Mouse (Mus musculus) left cerebral cortex, adult 11 months (tissue): ENCODE data around the gene Sox6.

Experiments used
- DNase-seq: peaks from one replicate; pipeline ENCODE4 v3.0.0; 2022; ENCODE audit warnings: low spot score

The Sox6 gene

DNA sequence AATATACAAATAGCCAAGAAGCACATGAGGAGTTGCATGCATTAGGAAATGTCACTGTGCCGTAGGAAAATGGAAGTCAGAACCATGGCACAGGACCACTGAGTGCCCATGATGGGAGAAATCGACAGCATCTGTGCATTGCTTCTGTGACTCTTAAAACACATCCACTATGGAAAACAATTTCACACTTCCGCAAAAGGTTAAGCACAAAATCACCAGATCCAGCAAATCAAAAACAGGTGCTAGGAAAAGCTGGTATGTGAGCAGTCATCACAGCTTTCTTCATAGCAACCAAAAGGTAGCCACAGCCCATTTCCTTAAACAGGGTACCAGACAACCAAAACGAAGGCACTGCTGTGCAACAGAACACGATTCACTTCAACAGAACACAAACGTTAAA, 52.9 kb downstream of the Sox6 start:
- DNase-seq: no peak

DNA sequence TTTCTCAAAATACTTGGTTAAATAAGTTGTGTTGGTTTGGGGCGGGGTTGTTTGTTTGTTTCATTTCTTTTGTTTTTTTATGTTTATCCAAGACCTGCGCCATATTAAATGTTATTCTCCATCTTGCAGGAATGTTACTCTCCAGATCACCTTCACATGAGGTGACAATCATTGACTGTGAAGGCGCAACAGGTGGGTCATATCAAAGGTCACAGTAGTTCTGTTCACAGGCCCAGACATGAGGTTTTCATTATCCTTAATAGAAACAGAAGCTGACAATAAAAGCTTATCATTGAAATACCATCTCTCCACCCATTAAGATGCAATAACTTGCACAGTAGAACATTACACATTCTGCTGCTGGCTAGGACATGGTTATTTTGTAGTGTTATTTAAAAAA, 54.5 kb downstream of the Sox6 start:
- no peak for DNase-seq

DNA sequence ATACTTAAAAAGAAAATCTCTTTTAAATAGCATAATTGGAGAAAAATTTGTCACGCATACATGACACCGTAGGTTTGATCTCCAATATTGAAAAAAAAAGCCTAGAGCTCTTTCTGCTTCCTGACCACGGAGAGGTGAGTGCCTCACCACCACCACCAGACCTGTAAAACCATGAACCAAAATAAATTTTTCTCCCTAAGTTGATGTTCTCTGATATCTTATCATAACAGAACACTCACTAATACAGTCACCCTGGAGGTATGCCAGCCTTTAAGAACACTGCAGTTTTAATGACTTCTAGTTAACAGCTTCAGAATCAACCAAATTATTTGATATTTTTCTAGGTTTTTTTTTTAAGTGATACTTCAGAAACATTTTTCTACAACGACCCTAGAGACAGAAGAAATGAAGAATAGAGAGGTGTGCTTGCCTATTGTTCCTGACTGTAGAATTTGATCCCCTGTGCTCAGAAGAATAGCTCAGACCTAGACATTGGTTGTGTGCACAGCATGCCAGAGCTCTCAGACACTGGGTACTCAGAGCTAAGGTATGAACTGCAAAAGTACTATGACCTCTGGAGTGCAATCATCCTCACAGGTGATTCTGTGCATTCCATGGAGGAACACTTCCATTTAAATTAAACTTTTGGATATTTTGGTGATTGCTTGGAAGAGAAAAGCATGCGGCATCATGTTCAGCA, 58.6 kb downstream of the Sox6 start:
- no peak for DNase-seq

DNA sequence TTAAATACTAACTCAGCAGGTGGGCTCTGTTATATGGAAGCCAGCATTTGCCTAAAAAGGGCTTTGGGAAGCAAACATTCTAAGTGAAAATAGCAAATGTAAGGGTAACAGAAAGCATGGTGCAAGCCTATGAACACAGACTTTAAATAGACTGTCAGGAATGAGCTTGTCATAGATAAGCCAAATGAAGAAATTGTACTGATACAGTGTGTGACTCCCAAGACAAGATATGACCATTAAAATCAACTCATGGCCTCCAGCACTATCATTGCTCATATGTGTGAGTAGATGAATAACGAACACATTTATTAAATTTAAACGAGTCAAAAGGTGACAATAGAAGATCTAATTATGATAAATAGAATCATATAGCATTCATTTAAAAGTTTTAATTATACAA, 64.1 kb downstream of the Sox6 start:
- no peak for DNase-seq

DNA sequence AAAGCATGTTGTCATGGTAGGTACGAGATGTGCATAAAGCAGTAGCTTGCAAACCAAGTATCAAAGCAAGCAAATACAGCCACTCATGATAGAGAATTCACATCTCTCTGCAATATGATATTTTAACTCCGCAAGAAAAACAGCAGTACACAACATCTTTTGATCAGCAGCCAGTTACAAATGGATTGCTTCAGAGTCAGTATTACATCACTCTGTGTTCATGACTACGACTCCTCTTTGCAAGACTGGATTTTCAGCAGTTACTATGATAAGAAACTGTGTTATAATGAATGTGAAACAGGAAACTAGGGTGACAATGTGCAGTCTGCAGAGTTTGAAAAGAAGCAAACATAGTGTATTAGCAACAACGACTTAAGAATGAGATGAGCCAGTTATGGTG, 71.4 kb downstream of the Sox6 start:
- DNase-seq: no peak

DNA sequence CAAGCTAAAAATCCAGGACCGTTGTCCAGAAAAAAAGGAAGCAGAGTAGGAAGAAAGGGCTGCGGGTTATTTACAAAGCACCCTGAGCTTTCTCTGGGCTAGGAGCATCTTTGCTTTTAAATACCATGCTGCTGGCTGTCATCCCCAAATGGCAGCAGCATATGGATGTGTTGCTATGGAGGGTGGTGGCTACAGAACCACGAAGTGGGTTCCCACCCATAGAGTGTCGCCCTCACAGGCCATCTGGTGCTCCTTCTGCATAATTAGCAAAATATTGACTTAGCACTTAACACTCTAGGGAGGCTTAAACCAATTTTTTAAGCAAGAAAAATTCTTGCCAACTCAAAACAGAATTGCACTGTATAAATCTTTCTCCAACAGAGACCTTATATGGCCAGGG, 72.4 kb downstream of the Sox6 start:
- peak; percentile 23 for DNase-seq

DNA sequence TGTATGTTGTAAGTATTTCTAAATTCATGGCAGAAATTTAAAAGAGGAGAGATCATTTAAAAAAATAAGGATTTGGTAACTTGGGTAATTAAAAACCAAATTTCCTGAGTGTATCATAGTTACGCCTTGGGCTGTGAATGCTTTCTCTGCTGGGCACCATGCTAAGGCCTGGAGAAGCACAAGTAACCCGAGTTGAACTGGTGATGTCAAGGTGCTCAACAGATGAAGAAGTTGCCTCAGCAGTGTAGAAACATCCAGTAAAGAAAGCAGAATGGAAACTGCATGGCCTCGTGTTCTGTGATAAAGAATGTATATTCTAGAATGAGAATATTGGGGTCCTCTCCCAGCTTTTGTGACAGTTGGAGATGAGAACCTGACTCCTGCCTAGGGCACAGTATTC, 85.5 kb downstream of the Sox6 start:
- no peak for DNase-seq

DNA sequence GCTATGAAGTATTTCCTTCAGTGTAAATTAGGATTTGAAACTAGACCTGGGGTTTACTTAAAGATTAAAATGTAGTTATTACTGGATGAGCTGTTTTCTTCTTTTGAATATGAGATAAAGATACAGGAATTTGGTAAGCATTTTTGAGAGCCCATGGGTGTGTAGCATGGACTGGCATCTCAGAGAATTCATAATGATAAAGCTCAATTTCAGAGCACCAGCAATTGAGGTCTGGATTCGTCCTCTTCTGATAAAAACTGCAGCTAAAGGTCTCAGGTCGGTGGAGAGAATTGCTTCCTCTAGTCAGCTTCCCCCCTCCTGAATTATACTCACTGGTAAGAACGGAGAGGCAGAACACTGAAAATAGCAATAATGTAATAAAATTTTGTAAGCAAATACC, 86.4 kb downstream of the Sox6 start:
- DNase-seq: no peak

DNA sequence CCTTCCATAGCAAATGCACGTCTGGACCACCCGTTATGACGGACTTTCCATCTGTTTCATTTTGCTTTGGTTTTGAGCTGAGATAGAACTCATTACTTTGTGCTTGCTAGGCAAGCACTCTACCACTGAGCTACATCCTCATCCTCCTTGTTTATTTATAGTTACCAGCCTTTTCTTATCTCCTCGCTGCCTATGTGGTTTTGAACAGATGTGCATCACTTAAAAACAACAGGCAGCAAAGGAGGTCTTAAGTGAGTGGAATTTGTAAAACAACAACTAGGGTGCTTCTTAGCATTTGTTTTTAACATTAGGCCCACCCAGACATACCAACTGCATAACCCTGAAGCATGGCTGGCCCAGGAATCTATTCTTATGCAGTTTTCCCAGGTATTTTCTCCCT, 86.9 kb downstream of the Sox6 start:
- no peak for DNase-seq

DNA sequence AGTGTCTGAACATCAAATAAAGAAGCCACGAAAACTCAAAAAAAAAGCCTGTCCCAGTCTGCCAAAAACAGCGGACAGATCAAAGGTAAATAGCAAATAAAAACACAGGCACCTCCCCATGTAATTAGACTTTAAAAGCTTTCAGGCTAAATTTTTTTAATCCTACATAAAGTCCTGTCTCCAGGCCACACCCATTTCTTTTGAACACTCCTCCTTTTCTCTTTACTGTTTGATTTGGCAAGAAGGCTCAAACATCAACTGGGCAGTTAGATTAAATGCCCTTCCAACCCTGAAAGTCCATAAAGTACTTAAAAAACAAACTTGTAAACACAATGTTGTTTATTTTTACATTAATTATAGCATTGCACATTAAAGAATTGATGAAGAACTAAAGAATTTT, 90.7 kb downstream of the Sox6 start:
- DNase-seq: no peak

DNA sequence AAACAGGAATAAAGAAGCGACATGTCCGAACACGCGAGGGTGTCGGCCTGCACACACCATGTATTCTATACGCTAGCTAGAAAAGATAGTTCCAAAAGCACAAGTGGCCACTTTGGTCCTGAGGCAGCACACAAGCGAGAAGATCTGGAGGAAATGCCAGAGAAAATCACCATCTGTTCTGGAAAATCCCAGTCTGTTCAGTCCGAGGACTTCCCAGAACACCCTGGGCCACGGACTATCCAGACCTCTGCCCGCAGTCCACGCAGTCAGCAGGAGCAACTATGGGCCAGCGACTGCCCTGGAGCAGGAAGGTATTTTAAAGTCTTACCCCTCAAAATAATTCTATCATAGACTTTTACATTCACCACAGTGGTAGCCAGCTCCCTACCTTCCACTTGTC, 92.0 kb downstream of the Sox6 start:
- no peak for DNase-seq

DNA sequence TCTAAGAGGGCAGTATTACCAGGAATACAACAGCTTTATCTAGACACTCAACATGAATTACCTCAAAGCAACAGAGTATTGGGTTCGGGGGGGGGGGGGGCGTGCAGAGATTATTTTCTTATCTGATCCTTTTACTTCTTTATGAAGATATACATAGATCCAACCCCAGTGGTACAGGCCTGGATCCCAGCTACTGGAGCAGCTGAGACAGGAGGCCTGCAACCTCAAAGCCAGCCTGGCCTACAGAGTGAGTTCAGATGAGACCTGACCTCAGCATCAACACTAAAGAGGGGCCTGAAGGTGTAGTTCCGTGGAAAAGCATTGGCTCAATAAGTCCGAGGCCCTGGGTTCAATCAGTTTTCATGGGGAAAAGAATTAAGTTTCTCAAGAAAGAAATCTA, 93.1 kb downstream of the Sox6 start:
- no peak for DNase-seq

DNA sequence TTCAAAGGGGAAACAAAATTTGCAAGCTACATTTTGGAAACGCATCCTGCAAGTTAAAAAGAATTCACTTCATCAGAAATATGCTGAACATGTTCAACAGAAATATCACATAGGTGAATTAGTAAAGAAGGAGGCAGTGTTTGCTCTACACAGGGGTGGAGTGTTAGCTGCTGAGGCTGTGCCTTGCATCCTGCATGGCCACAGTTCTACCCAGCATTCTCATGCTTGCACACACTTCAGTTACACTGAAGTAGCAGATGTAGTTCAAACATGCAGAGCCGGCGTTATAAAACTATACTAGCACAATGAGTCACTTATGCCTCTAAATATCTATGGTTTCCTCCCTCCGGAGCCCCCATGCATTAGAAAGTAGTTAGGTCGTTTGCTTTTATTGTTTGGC, 94.3 kb downstream of the Sox6 start:
- DNase-seq: no peak

DNA sequence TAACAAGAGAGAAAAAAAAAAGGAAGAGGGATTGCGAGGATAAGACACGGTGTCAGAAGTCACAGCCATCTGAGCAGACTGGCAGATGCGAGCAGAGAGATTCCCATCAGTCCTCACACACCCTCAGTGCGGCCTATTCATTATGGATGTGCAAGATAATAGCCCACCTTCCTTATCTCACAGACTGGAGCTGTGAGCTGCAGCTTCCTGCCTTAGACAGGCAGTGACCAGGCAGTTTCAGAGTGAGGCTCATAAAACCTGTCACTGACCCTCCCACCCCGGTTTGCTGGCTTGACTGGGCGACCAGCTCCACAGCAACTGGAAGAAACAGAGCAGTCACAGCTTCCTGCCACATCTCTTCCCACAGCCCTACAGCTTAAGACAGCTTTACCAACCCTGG, 96.8 kb downstream of the Sox6 start:
- no peak for DNase-seq

DNA sequence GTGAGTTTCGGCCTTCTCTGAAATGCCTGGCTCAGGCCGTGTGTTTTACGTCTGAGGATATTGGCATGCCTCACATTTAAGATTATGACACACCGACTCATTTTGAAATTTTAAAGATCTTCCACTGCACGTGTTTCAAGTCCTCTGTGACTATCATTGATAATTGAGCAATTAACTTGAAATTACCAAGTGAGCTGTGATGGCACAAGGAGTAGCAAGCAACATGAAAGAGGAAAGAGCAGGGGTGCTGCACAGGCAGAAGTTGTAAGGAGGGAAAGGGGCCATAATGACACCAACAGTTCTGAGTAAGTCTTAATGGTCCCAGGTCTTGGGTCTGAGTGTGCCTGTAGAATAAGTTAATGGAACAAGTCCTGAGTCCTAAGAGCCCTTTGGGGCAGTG, 99.3 kb downstream of the Sox6 start:
- DNase-seq: no peak

DNA sequence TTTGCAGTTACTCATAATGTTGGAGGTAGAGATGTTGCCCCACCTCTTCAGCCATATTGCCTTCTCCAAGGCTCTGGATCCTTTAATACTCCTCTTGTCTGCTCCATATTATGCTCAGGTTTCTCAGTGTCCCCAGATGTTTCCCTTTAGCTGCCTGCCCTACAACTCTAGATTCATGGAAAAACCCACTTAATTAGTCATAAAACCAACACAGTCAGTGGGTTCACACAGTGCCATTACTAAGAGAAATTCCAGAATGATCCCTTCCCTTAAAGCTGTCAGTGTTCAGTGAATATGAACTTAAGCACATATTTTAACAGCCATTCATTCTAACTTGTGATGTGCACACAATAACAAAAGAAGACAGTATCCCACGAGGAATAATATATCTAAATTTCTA, 101.7 kb downstream of the Sox6 start:
- DNase-seq: no peak

DNA sequence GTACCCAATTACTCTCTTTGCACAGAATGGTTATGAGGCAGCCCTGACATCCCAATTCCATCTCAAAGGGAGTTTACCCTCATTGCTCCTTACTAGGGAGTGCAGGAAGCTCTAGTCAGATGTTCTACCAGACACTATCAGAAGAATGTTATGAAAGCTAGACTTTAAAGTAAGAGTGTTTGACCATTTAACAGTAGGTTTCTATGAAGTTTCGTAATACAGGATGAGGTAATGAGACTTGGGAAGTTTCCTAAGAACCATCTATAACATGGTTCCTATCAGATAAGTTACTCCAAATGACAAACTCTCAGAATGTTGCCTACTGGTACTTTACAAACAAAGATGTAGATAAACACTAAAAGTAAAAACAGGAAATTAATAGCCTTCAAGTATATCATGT, 123.3 kb downstream of the Sox6 start:
- no peak for DNase-seq

DNA sequence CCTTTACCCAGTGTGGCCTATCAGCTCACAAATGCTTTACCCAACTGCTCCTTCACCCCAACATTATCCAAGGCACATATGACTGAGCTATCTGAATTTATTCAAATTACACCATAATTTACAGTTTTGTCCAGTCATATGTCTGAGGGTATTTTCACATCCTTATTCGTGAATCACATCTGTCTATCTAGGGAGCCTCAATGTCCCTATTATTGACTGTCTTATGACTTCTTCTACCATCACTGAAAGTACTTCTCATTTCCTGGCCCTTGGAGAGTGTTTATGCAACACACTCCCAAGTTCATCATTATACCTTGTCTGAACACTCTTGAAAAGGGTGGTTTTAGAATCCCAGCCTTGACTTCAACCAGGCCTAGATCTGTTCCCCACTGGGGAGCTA, 128.3 kb downstream of the Sox6 start:
- DNase-seq: no peak

DNA sequence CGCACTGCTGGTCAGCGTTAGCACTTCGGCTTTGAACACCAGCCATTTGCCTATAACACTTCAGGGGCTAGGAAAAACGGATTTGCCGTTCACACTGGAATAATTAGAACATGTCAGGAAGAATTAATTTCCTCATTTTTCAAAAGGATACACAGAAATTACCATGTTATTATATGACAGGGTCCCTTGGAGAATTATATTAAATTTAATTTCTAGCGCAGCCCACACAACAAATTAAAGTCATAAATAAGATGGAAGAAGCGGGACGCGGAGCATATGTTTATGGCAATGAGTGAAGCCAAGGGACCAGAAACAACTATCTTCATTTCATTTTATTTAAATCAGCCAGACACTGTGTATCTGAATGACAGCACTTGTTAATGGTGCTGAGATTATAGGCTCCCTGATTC, 133.8 kb downstream of the Sox6 start:
- DNase-seq: no peak

DNA sequence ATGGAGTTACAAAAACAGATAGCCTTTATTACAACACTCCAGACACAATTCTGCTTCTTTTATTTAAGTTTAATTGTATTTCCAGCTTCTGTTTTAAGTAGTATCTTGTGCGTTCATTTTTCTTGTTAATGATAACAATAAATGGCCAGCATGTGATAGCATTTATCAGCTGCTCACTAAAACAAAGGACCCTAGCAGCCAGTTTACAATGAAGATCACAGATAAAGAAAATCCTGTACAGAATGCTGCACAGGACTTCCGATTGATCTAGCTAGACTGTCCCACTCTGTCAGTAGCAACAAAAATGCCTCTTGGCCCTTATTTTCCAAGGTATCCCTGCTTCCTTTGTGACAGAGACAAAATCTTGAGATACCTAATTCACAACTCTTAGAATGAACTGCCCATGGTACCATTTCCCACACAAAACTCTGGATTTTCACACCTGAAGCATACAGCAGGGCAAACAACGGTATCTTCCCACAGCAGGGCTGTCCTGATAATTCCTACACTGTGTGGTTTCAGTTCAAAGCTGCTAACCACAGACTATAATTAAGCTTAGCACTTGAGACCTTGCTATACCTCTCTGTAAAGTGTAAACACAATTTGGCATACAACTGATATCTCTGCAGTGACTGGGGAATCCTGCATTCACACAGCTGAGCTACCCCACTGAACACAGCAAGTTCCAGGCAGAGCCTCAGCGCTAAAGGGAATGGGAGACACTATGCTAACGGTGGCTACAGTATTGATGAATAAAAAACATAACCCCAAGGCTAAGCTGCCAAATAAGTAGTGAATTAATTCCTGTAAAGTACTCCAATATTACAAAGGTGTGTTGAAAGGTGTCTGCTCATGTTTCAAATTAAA, 134.4 kb downstream of the Sox6 start:
- DNase-seq: no peak

DNA sequence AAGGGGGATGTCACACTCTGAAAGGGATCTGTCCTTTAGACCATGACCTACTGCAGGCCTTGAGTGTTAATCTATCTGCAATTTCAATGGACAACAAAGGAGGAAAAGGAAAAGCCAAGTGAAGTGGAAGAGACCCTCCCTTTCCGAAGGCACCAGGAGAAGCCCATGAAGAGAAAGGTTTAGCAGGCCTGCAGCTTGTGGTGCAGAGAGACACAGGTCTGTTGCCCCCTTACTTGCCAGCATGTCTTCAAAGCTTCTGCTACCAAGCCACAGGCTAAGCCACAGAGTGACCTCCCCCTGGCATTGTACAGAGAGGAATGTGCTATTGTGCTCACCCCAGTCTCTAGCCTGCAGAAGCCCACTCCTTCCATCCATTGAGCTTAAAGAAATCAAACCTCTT, 135.2 kb downstream of the Sox6 start:
- no peak for DNase-seq

DNA sequence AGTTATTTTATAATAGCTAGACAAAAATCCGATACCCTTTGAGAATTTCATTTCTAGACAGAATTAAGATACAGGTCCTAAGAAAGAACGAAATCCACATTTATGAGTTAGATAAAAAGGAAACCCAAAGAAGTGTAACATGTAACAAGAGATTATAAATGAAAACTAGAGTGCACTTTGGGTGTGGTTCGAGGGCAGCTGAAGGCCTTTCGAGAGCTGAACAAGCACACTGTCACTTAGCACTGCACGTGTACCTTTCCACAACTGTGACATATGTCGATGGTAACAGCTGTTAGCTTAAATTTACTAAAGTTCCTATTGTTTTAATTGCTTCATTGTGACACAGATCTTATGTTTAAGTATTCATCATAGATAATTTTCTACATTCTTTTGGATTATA, 142.8 kb downstream of the Sox6 start:
- no peak for DNase-seq

DNA sequence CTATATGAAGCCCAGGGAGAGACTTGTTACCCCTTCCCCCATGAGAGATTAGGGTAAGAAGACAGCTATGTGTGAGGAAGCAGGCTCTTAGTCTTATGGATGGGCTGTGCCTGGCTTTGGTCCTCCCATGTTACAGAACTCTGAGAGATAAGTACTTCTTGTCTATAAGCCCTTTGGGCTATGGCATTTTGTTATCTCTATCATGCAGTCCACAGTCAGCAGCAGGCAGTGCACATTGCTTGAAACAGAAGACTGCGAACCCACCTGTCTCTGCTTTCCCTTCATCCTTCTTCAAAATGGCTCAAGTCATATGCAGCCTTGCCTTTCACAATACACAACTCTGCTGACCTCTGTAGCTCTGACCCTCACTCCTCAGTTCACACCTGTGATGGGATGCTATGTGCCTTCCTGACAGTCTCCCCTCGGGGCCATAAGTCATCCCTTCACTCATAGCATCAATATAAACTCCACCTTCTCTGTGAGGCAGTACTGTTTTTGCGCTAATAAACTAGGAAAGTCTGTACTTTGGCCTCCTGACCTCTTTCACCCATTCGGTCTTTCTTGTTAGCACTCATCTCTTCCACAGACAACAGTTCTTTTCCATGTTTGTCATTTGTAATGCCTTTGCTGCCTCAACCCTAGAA, 143.4 kb downstream of the Sox6 start:
- no peak for DNase-seq
